Mouse (Mus musculus): ENCODE measurements at regions not wholly inside any gene's neighbourhood (a gene's known extent, or its start where the extent isn't known, plus 50 kb on each side); places are given as distances from the start of the nearest gene placed in this dataset.

DNA sequence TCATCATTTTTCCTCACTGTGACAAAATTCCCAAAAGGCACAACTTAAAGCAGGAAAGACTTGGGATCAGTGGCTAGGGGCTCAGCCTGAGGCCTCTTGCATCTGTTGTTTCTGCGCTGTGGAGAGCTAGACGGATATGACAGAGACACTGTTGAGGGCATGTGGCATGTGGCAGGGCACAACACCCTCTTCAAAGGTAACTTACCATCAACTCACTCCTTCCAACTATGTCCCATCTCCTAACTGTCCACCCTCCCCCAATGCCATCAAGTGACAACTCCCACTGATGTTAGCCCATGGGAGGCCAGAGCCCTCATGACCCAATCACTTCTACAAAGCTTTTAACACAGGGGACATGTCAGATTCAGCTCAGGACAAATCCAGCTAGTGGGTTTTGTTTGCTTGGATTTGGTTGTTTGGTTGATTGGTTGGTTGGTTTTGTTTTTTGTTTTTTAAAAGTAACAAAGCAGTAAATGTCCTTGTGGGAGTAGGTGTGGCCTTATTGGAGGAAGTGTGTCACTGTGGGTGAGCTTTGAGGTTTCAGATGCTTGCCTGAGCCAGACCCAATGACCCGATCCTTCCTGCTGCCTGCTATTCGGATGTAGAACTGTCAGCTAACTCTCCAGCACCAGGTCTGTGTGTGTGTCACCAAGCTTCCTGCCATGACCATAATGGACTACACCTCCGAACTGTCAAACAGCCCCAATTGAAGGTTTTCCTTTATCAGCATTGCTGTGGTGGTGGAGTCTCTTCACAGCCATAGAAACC is 53.2 kb upstream of the Lef1 start:
- POLR2A ChIA-PET = interaction anchor here in 1 of 4 experiments (1.0 kb wide), 1 partner anchor 27 kb away, joined by 4 read pairs; no protein-coding TSS in a partner anchor
- CTCF ChIA-PET = interaction anchor here in 2 of 4 experiments (0.6 kb wide), 2 partner anchors 62 to 240 kb away, joined by 3 read pairs; no protein-coding TSS in a partner anchor

DNA sequence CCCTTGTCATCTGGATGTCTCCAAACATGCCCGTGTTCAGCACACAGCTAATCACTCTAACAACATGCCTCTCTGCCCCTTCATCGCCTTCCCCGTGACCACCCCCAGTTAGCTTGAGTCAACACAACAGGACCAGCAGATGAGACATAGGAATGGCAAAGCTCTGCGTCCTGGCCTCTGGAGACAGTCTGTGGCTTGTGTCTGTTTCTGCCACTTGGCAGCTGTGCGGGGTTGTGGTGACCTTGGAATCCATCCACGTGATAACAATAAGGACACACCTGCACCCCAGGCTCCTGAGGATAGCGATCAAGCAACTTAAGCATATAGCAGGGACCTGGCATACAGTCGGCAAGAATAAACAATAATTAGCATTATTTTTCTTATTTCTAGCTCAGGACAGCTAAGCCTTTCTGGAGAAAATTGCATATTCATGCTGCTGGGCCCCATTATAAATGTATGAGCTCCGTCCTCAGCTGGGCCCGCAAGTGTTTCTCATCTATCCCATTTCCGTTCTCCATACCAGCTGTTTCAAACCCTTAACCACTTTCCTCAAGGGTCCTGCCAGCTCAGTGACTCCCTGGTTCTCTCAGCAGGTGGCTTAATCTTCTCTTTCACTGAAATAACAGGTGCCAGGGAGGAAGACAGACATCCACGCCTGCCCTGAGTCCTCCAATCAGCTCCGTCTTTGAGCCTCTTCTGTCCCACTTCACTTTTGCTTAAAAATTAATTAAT is 55.9 kb upstream of the Lef1 start:
- POLR2A ChIA-PET = interaction anchor here (0.6 to 2.3 kb wide), 6 partner anchors 11 to 329 kb away, joined by 3 to 14 read pairs (median 4); partner anchors contain the start of gene Hadh (in 1 of the 4)
- CTCF ChIA-PET = interaction anchor here in 1 of 4 experiments (0.7 kb wide), 1 partner anchor 18 kb away, joined by 3 read pairs; no protein-coding TSS in a partner anchor

DNA sequence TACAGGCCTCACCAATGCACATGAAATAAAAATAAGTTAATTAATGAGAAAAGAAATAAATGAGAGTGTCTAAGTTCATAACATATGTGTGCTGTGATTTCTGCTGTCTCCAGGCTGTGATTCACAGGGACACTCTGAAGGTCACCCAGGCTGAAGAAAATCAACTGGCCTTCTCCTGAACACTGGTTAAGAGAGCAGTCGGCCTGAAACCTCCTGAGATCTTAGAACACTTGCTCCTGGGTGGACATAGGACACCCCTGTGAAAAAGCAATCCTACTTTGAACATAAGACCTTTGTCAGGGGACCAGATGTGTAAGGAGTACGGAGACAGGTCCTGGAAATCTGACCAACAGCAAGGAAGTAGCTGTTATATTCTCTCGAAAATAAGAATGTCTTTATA is 62.6 kb upstream of the Lef1 start:
- POLR2A ChIA-PET = interaction anchor here in 1 of 4 experiments (0.6 kb wide), 1 partner anchor 36 kb away, joined by 4 read pairs; no protein-coding TSS in a partner anchor

DNA sequence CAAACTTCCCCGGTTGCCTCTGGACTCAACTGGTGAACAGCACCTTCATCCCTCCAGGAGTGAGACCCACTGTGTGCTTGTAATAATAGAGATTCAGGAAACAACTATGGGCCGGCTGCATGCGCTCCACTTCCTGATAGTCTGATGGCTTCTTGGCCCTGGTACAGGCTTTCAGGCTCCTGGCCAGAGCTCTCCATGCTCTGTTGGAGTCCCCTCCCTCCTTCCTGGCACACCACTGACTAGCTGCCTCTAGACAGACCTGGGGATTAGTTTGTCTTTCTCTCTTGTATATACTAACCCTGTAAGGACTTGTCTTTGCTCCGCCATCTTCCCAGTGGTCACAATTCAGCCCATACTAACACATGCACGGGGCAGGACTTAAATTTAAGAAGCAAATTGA is 63.9 kb upstream of the Lef1 start:
- CTCF ChIA-PET = no interaction called here
- POLR2A ChIA-PET = no interaction called here

More for the DNA sequence above, 62.6 kb upstream of the Lef1 start:
- CTCF ChIA-PET = no interaction called here

DNA sequence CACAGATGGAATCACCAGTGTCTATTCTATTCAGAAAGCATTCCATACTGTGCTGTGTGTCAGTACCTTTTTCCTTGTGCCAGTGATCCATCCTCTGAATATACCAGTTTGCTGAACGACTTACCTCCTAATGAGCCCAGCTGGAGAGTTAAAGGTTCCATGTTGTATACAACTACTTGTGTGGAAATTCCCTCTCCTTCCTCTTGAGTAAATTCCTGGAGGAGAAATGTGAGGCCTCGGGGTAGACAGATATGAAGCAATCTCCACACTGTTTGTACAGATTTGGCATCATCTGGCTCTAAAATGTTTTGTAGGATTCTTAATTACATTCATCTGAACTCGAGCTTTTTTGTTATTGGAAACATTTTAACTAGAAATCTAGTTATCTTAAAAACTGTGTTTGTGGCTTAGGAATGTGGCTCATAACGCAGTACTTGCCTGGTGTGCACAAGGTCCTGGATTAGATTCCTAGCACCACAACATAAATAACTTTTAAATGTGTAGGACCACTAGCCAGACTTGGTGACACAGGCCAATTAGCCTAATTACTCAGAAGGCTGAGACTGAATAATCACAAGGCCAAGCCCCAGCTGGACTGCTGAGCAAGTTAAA is 70.0 kb upstream of the Lef1 start:
- ChIA-PET POLR2A (interaction anchor here in 1 of 4 experiments (0.6 to 1.0 kb wide), 2 partner anchors 44 to 1252 kb away, joined by 3 read pairs; no protein-coding TSS in a partner anchor), CTCF (interaction anchor here in 1 of 4 experiments (1.6 kb wide), 1 partner anchor 152 kb away, joined by 4 read pairs; no protein-coding TSS in a partner anchor)

DNA sequence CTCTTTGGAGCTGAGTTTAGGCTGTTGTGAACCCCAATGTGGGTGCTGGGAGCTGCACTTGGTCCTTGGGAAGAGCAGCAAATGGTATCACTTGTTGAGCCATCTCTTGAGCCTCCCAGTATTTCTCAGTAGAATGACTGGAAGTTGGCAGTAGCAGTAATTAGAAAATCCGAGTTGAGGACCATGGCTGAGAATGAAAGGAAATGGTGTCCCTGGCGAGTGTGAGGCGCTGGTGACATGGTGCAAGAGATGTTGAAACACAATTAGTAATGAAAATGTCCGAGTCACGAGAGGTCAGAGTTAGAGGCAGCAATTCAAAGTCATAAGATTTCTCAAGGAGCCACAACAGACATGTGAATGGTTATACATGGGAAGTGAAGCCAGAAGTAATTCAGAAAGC is 73.2 kb upstream of the Lef1 start:
- ChIA-PET CTCF (no interaction called here), POLR2A (interaction anchor here in 1 of 4 experiments (0.9 kb wide), 1 partner anchor 19 kb away, joined by 3 read pairs; no protein-coding TSS in a partner anchor)

DNA sequence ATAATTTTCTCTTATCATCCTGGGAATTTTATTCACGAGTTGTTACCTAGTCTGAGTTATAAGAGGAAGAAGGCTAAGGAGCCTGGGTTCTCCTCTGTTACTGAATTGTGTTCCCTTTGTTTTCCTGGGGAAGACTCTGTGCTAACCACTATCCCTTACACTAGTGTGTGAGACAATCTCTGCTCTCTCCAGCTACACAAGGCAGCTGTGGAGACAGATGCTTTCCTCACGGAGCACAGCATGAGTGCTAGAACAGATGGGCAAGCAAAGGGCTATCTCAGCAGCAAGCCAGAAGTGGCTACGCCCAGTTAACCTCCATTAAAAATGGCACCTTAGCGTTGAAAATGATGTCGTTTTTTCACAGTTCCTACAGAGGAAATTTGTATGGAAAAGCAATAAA is 75.5 kb upstream of the Lef1 start:
- POLR2A ChIA-PET = no interaction called here
- CTCF ChIA-PET = no interaction called here

DNA sequence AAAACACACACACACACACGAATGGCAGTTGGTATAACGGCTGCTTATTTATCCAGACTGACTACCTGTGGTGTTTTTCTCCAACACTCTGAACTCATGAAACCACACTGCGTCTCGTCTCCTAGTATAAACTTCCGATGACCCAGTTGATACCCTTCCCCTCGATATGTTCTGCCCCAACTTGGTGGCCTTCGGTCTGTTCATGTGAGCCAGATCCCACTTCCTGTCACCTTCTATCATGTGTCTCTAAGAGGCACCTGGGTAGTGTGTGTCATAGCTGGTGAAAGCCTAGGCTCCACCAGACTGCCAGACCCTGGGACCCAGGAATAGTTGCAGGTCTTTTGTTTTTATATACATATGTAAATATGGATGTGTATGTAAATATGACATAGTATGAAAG is 83.9 kb upstream of the Lef1 start:
- CTCF ChIA-PET = no interaction called here
- POLR2A ChIA-PET = no interaction called here

DNA sequence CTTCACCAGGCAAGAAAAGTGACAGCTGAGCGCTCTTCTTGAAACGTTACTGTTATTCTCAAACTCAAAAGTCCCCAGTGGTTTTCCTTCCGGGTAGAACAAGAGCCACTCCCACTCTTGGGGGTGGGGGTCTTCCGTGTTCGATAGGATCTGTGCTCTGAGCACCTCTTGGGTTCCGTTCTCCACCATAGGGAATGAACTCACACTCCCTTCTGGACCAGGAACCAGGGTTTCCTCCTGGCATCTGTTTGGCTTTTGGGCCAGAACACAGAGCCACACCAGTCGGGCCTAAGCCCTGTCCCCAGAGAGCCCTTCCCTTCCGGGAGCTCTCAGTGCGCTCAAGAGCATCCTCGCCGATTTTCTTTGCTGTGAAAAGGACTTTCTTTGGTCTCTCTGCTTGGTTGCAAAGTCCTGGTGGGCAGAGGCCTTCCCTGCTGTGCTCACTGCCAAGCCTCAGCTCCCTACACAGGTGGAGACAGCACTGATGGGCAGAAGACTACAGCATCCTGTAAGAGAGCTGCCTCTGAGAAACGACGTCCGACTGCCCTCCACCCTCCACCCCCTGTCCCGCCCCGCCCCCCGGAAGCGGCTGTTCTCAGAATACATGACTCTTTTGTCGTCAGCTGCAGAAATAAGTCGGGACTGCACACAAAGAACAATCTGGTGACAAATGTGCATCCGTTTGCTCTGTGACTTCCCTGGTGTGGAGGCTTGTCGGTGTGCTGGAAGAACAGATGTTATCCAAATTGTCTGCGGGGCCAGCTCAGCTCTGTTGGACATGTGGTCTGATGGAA is 90.9 kb upstream of the Lef1 start:
- CTCF ChIA-PET = interaction anchor here in 3 of 4 experiments (0.5 to 1.1 kb wide), 3 partner anchors 17 to 65 kb away, joined by 3 to 4 read pairs (median 3); no protein-coding TSS in a partner anchor
- POLR2A ChIA-PET = interaction anchor here in 2 of 4 experiments (0.6 to 0.7 kb wide), 3 partner anchors 10 to 335 kb away, joined by 3 to 6 read pairs (median 4); no protein-coding TSS in a partner anchor

DNA sequence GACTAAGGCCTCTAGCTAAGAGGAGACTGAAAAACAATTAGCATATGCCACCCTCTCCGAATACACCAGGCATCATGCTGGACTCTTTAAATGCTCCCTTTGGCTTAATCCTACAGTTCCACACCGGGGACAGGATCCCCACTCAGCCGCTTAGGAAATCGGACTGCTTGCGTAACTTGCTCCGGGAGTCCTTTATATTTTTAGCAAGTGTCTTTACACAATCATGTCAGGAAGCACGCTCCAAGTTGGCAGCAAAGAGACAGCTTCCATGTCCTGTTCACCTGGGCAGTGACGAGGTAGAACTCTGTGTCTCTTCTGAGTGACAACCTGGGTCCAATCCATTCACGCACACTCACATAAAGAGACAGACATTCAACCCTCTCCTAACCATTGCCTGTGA is 92.4 kb upstream of the Lef1 start:
- POLR2A ChIA-PET = interaction anchor here in 1 of 4 experiments (1.2 kb wide), 1 partner anchor 19 kb away, joined by 3 read pairs; no protein-coding TSS in a partner anchor
- CTCF ChIA-PET = no interaction called here

DNA sequence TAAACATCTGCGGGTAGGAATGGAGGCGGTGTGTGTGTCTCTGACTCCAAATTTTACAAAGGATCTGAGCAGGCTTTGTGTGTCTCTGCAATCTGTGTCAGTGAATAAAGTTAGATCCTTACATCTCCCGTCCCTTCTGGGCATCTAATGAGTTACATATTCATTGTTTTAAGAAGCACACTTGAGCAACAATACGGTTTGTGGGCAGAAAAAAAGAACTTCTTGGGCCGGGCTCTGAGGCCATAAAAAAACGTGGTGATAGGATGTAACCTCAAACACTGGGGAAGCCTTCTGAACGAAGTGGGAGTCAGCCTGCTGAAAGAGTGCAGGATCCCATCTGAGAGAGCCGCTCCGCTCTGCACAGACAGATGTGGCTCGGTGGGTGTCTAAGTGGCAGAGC is 94.2 kb upstream of the Lef1 start:
- ChIA-PET POLR2A (no interaction called here), CTCF (no interaction called here)

DNA sequence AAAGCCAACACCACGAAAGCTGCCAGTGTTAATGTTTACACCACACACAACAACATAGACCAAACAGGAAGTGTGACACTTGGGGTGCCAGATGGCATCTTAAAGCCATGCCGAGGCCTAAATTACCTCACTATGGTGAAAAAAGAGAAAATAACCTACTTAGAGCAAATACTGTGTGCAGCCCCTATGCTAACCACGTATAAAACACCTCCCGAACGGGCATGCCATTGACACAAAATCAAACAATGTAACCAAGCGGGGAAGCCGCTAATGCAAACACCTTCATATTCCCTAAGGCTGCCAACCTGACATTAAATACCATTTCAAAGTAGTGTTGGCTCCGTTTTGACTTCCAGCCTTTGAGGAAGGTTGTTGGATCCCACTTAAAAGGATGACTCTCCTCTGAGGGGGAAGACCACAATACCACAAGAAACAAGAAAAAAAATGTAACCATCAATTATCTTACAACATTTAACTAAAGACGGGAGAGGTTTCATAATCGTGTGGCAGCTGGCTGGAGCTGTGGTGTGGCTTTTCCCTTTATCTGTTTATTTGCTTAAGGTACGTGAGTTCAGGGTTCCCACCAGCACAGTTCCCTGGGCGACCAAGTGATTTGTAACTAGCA is 96.1 kb upstream of the Lef1 start:
- POLR2A ChIA-PET = no interaction called here
- CTCF ChIA-PET = no interaction called here

DNA sequence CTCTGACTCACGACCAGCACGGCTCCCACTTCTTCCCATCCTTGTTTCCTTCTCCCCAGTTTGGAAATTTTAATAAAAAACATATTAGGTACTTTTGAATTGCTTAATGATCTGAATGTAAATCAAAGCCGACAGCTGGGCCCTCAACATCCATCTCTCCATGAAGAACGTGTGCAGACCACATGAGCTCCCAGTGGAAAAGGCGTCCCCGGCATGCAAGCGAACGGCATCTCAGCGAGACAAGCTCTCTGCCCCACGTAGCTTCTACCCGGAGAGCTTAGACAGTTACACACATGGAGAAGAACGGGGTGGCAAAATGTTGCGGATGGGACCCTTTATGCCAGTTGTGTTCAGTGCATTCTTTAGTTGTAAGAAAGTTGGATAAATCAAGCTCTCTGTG is 109.6 kb upstream of the Lef1 start:
- CTCF ChIA-PET = interaction anchor here in 2 of 4 experiments (0.6 to 1.3 kb wide), 2 partner anchors 113 to 228 kb away, joined by 3 read pairs; no protein-coding TSS in a partner anchor
- POLR2A ChIA-PET = no interaction called here

DNA sequence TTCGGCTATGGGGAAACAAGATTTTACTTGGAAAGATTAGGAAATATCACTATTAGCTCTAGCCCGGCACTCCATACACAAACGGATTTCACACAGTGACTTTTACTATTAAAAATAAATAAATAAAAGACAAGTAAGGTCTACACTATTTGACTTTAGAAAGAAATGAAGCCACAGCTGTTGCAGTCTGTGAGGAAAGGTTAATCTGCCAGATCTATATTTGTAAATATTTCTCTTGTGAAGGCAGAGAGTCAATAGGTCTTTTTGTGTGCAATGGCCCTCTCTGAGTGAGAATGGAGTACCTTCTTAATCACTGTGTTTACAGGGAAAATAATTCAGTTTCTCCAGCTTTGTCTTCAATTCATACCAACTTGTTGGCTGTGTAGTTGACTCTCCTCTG is 110.0 kb upstream of the Lef1 start:
- CTCF ChIA-PET = interaction anchor here in 3 of 4 experiments (0.6 to 1.3 kb wide), 3 partner anchors 113 to 228 kb away, joined by 3 read pairs; no protein-coding TSS in a partner anchor

DNA sequence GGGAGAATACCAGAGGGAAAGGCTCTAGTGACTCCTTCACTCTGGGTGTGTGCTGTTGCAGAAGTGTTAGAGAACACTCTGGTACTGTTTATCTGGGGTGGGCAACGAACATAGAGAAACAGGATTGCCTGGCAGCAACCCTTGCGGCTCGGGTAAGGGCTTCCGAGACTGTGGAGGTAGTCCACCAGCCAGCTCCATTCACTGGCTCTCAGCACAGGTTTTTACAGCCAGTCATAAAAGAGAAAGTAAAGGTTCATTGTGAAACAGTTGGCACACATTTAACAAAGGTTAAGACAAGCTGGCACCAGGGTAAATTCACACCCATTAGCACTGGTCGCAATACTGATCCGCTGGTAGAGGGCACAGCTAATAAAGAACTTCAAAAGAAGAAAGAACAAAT is 110.5 kb upstream of the Lef1 start:
- POLR2A ChIA-PET = no interaction called here
- CTCF ChIA-PET = interaction anchor here in 2 of 4 experiments (0.6 to 1.3 kb wide), 2 partner anchors 112 to 119 kb away, joined by 3 read pairs; no protein-coding TSS in a partner anchor

More for the DNA sequence above, 110.0 kb upstream of the Lef1 start:
- POLR2A ChIA-PET = no interaction called here

DNA sequence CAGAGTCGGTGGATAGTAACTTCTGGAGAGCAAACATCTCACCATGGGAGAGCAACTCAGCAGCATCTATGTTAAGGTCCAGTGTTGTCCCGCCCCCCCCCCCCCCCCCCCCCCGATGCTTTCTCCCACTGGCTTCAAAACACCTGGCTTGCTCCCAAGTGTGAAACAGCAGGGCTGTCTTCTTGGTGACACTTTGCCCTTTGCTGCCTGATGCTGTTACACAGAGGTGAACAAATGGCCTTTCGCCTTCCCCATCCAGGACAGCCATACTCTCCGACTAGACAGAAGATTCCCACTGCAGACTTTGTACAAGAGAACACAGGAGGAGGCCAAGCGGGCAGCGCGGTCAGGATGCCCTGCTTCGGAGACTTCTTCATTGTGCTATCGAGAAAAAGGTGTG is 111.8 kb upstream of the Lef1 start:
- ChIA-PET CTCF (no interaction called here), POLR2A (interaction anchor here in 1 of 4 experiments (1.0 kb wide), 1 partner anchor 11 kb away, joined by 3 read pairs; no protein-coding TSS in a partner anchor)

DNA sequence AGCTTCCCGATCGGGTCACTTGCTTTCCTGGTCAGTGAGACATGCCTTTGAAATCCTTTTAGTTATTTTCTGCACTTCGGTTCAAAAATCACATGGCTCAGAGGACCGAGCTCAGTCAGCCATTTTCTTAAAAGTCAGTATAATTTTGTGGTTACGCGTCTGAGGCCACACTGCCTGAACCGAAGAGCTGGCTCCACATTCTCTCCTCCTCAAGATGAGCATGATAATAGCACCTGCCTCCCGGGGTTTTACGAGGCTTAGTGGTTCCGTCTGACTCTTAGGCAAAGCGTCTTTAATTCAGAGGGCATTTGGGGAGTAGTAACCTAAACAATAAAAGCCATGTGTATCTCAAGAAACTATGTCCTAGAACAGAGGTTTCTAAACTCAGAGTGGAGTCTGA is 113.5 kb upstream of the Lef1 start:
- POLR2A ChIA-PET = interaction anchor here in 1 of 4 experiments (0.6 kb wide), 1 partner anchor 209 kb away, joined by 3 read pairs; no protein-coding TSS in a partner anchor

DNA sequence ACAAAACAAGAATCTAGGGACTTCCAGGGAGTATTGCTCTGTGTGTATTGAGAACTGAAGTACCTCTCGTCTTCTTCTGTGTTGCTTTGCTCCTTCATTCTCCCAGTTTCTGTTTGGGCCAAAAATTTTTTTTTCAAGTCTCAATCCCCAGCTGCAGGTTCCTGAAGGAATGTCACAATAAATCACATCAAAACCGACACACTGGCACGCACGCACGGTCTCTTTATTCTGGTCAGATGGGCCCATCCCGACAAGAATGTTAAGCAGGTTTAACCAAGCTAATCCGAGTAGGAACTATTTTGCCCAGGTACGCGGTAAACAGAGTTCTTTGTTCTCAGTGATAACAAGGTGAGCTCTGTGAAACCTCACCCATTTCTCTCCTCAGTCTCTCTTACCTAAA is 118.3 kb upstream of the Lef1 start:
- CTCF ChIA-PET = interaction anchor here in 2 of 4 experiments (0.5 kb wide), 2 partner anchors 246 to 263 kb away, joined by 3 read pairs; no protein-coding TSS in a partner anchor
- POLR2A ChIA-PET = interaction anchor here in 1 of 4 experiments (0.7 kb wide), 1 partner anchor 10 kb away, joined by 3 read pairs; no protein-coding TSS in a partner anchor

More for the DNA sequence above, 113.5 kb upstream of the Lef1 start:
- CTCF ChIA-PET = no interaction called here

Data from embryonic stem cell, embryonic (primary cell).